Mouse (Mus musculus): Measurements from ENCODE around the gene Tent5b. TPM values are rescaled to one million over a fixed set of nuclear protein-coding genes. Genes with fewer than 3 reads are reported as not detected.

Tent5b gene
- polyA plus RNA-seq, 1 experiment from 2014 or later, result 2.8 TPM

GRCm38 (mm10) chr4:133495711-133496110, 15.8 kb downstream of the Tent5b start:
- Histone ChIP-seq H3K4me2 (ENCODE audit: low read length) (no peak overlapping the region), H3K27ac (no peak overlapping the region), H3K36me3 (ENCODE audit: insufficient read depth, low read length) (no peaks in the 10 kb centered on the region), H3K4me3 (replicated peaks; ENCODE audit: low read depth, low read length) (no peak overlapping the region), H3K27me3 (ENCODE audit: insufficient read depth, low read length) (peaks cover 35% of the 10 kb centered on the region), H3K9ac (ENCODE audit: low read depth, low read length) (no peak overlapping the region), H3K4me1 (replicated peaks; ENCODE audit: insufficient read depth, low read length) (peaks cover 5% of the 10 kb centered on the region; the same call in 1 of the 2 replicates), H3K9me3 (replicated peaks; ENCODE audit: low read length) (no peaks in the 10 kb centered on the region)
- DNase-seq (ENCODE audit: low spot score), result no peak
- TF ChIP-seq CTCF (IDR thresholded peaks at IDR 0.05; ENCODE audit: low read depth), result no peak; the same call in 1 of the 2 replicates
- ATAC-seq (replicated peaks; ENCODE audit: low FRiP score, low read depth), result no peak
- WGBS, result 38% methylated on average over 7 of the region's 7 CpGs

DNA sequence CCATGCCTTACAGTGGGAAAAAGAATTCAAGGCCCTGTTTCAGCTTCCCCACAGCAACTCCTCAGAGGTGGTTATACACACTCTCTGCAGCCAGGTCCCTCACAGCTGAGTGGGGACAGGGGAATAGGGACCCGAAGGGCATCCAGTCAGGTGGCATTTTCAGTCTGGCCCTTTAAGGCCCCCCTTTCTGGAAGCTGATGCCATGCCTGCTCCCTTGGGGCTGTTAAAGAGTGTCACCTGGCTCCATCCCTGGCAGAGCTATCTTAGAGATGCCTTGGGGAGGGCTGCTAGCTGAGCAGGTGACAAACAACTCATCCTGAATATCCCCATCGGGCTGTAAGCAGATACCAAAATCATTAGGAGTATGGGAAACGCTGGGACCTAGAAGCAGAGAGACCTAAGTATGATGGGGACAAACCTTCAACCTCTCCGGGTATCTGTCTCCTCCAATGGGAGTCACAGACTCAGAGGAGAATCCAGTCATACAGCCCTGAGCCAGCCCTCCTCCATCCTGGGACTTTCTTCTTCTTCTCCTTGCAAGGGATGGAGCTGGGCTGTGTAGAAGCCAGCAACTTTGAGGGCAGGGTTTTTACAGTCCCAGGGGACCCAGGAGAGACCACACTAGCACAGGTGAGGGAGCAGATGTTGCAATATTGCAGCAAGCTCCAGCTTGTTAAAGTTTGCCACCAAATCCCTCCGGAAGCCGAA, 17.0 kb downstream of the Tent5b start:
- H3K4me2 ChIP-seq (ENCODE audit: low read length), result 0 out of 2 replicates have a peak overlapping the region, but pooled peaks have one; percentile 95
- H3K36me3 ChIP-seq (ENCODE audit: insufficient read depth, low read length), result no peaks in the 10 kb centered on the region
- no peak for TF ChIP-seq CTCF (IDR thresholded peaks at IDR 0.05; ENCODE audit: low read depth)
- ATAC-seq (replicated peaks; ENCODE audit: low FRiP score, low read depth), result no peak
- 31% methylated on average over 6 of the region's 6 CpGs for WGBS
- peaks cover 40% of the 10 kb centered on the region for H3K27me3 ChIP-seq (ENCODE audit: insufficient read depth, low read length)
- no peak for DNase-seq (ENCODE audit: low spot score)
- H3K9me3 ChIP-seq (replicated peaks; ENCODE audit: low read length), result no peaks in the 10 kb centered on the region
- H3K4me1 ChIP-seq (replicated peaks; ENCODE audit: insufficient read depth, low read length), result peaks cover 5% of the 10 kb centered on the region; the same call in 1 of the 2 replicates
- no peak overlapping the region for H3K4me3 ChIP-seq (replicated peaks; ENCODE audit: low read depth, low read length)
- H3K27ac ChIP-seq, result no peak overlapping the region
- no peak overlapping the region for H3K9ac ChIP-seq (ENCODE audit: low read depth, low read length)

- Histone ChIP-seq H3K4me3 (replicated peaks; ENCODE audit: low read depth, low read length) (peak overlapping the region; percentile 46), H3K27me3 (ENCODE audit: insufficient read depth, low read length) (peaks cover 41% of the 10 kb centered on the region), H3K4me1 (replicated peaks; ENCODE audit: insufficient read depth, low read length) (0 out of 2 replicates have a peak, but pooled peaks cover 5% of the 10 kb centered on the region), H3K9ac (ENCODE audit: low read depth, low read length) (peak overlapping the region; percentile 46), H3K9me3 (replicated peaks; ENCODE audit: low read length) (no peaks in the 10 kb centered on the region), H3K4me2 (ENCODE audit: low read length) (peak overlapping the region; percentile 95), H3K27ac (no peak overlapping the region), H3K36me3 (ENCODE audit: insufficient read depth, low read length) (no peaks in the 10 kb centered on the region)
- ATAC-seq (replicated peaks; ENCODE audit: low FRiP score, low read depth) (peak; percentile 35; the same call in 1 of the 2 replicates), DNase-seq (ENCODE audit: low spot score) (no peak)
- TF ChIP-seq CTCF (IDR thresholded peaks at IDR 0.05; ENCODE audit: low read depth), result no peak
- 3% methylated on average over 58 of the region's 70 CpGs for WGBS
Observed at GRCm38 (mm10) chr4:133497461-133498159, 17.7 kb downstream of the Tent5b start.

DNA sequence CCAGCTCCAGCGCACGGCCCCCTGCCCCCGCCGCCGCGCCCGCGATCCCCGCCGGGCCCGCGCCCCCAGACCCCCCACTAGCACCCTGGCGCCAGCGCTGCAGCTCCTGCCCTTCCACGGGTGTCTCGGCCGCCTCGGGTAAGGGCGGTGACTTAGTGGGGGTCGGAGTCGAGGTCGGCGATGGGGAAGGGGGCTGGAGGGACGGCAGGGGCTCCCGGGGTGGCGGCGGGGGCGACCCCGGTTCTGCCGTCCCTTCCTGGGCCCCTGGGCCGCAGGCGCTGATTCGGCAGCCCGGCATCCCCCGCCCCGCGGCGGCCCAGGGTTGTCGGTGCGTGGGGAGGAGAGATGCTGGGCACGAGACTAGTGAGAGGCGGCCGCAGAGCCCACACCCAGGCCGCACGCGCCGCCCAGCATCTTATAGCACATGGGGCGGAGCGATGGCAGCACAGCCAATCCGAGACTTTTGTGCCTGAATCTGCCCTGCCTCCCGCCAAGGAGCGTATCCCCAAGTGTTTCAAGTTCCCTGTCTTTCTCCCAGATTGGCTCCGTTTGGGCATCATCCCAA, 18.3 kb downstream of the Tent5b start, which contains the start of gene Trnp1:
Gene Trnp1 (minus strand): TSS at position 391 of the 565 bp plus-strand sequence.
- no peak for TF ChIP-seq CTCF (IDR thresholded peaks at IDR 0.05; ENCODE audit: low read depth)
- under 1% methylated on average over 50 of the region's 53 CpGs for WGBS
- Histone ChIP-seq H3K36me3 (ENCODE audit: insufficient read depth, low read length) (no peaks in the 10 kb centered on the region), H3K9ac (ENCODE audit: low read depth, low read length) (peak within 1 kb of the TSS; percentile 46), H3K9me3 (replicated peaks; ENCODE audit: low read length) (no peaks in the 10 kb centered on the region), H3K4me1 (replicated peaks; ENCODE audit: insufficient read depth, low read length) (0 out of 2 replicates have a peak, but pooled peaks cover 5% of the 10 kb centered on the region), H3K27ac (no peak within 1 kb of the TSS), H3K4me2 (ENCODE audit: low read length) (peak within 1 kb of the TSS; percentile 95), H3K4me3 (replicated peaks; ENCODE audit: low read depth, low read length) (peak within 1 kb of the TSS; percentile 46), H3K27me3 (ENCODE audit: insufficient read depth, low read length) (peaks cover 41% of the 10 kb centered on the region)
- ATAC-seq (replicated peaks; ENCODE audit: low FRiP score, low read depth) (peak; percentile 50; the same call in 1 of the 2 replicates), DNase-seq (ENCODE audit: low spot score) (peak; percentile 90)

DNA sequence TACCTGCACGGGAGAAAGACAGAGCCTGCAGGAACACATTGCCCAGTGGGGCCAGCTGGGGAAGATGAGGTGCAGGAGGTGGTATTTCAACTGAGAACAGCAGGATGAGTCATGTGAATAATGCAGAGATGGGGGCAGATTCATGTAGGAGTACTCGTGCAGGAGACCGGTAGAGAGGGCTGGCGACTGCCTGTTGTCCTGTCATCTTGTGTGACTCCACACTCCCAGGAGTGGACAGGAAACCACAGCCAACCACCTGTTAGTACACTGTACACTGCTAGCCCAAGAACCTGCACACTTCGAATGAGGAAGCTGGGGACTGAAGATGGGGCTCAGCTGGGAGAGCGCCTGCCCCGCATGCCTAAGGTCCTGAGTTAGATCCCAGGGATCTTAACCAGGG, 21.6 kb downstream of the Tent5b start:
- no peak for TF ChIP-seq CTCF (IDR thresholded peaks at IDR 0.05; ENCODE audit: low read depth)
- H3K4me1 ChIP-seq (replicated peaks; ENCODE audit: insufficient read depth, low read length), result 0 out of 2 replicates have a peak, but pooled peaks cover 5% of the 10 kb centered on the region
- DNase-seq (ENCODE audit: low spot score) (no peak), ATAC-seq (replicated peaks; ENCODE audit: low FRiP score, low read depth) (no peak)
- H3K27me3 ChIP-seq (ENCODE audit: insufficient read depth, low read length), result peaks cover 34% of the 10 kb centered on the region
- H3K4me2 ChIP-seq (ENCODE audit: low read length), result no peak overlapping the region
- no peaks in the 10 kb centered on the region for H3K9me3 ChIP-seq (replicated peaks; ENCODE audit: low read length)
- 52% methylated on average over 7 of the region's 7 CpGs for WGBS
- H3K9ac ChIP-seq (ENCODE audit: low read depth, low read length), result no peak overlapping the region
- no peak overlapping the region for H3K4me3 ChIP-seq (replicated peaks; ENCODE audit: low read depth, low read length)
- no peaks in the 10 kb centered on the region for H3K36me3 ChIP-seq (ENCODE audit: insufficient read depth, low read length)
- H3K27ac ChIP-seq, result no peak overlapping the region

- TF ChIP-seq CTCF (IDR thresholded peaks at IDR 0.05; ENCODE audit: low read depth), result no peak
- no peak for DNase-seq (ENCODE audit: low spot score)
- Histone ChIP-seq H3K36me3 (ENCODE audit: insufficient read depth, low read length) (no peaks in the 10 kb centered on the region), H3K4me3 (replicated peaks; ENCODE audit: low read depth, low read length) (no peak overlapping the region), H3K9me3 (replicated peaks; ENCODE audit: low read length) (no peaks in the 10 kb centered on the region), H3K4me1 (replicated peaks; ENCODE audit: insufficient read depth, low read length) (no peaks in the 10 kb centered on the region), H3K9ac (ENCODE audit: low read depth, low read length) (no peak overlapping the region), H3K4me2 (ENCODE audit: low read length) (no peak overlapping the region), H3K27ac (no peak overlapping the region), H3K27me3 (ENCODE audit: insufficient read depth, low read length) (peaks cover 13% of the 10 kb centered on the region)
- 31% methylated on average over 5 of the region's 5 CpGs for WGBS
- ATAC-seq (replicated peaks; ENCODE audit: low FRiP score, low read depth), result no peak
Observed at GRCm38 (mm10) chr4:133504300-133504699, 24.4 kb downstream of the Tent5b start.
